Mouse (Mus musculus): Measurements from ENCODE around the gene Paqr7. TPM values are rescaled to one million over a fixed set of nuclear protein-coding genes. Genes with fewer than 3 reads are reported as not detected.
"Not testable (repeated sequence)": the region's sequence is repeated elsewhere in the genome, so short reads cannot be mapped to it uniquely, and the experiment has no call there.

Paqr7 gene
- polyA plus RNA-seq, 1 experiment from 2014 or later = 70.3 TPM

DNA sequence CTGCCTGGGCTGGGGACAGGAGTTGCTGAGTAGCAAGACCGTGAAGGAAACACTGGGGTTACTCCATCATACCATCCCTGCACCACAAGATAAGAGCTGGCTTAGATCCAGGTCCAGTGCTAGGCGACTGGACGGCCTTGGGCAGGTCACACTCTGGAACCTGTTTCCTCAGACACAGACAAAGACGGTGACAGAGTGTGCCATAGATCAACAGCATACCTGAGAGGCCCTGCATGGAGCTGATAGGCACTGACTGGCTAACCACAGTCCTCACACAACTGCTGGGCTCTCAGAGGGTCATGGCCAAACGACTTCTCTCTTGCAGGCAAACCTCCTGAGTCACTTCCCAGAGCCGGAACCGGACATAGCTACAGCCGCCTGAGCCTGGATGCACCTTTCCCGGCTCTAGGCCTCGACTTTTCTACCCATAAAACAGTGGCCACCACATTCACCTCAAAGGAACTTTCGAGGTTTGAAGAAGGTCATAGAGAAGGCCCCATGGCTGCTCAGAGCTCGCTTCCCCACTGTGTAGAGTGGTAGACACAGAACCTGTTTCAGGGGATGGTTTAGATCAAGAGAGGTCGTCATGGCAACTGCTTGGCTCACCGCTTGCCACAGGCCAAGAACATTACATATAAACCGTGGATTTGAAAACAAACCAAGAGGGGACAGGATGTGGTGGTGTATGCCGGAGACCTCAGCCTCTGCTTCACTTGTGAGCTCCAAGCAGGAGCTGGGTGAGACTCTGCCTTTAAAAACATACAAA, 1.5 kb upstream of the Paqr7 start:
- H3K36me3 ChIP-seq (ENCODE audit: control insufficient read depth, insufficient read depth) = no peaks in the 10 kb centered on the region
- peak; percentile 56 for ATAC-seq
- no peak overlapping the region for H3K9ac ChIP-seq (ENCODE audit: low read depth, low read length)
- no peaks in the 10 kb centered on the region for H3K9me3 ChIP-seq (ENCODE audit: control insufficient read depth)
- peak overlapping the region; percentile 85 for H3K27ac ChIP-seq (ENCODE audit: low read depth, low read length)
- no peak for TF ChIP-seq CTCF (IDR thresholded peaks at IDR 0.05; ENCODE audit: low read depth)
- H3K27me3 ChIP-seq (replicated peaks; ENCODE audit: control insufficient read depth, insufficient read depth, low read length) = no peaks in the 10 kb centered on the region
- no peak overlapping the region for H3K4me3 ChIP-seq (ENCODE audit: low read depth, low read length)
- peaks cover 26% of the 10 kb centered on the region; the same call in 1 of the 2 replicates for H3K4me1 ChIP-seq (replicated peaks; ENCODE audit: control insufficient read depth, insufficient read depth, low read length)
- 38% methylated on average over 16 of the region's 16 CpGs for WGBS
- no peak overlapping the region for H3K4me2 ChIP-seq (replicated peaks; ENCODE audit: low read depth)

GRCm38 (mm10) chr4:134495546-134495923, 962 bp upstream of the Paqr7 start:
- no peaks in the 10 kb centered on the region for H3K9me3 ChIP-seq (ENCODE audit: control insufficient read depth)
- 72% methylated on average over 5 of the region's 5 CpGs for WGBS
- H3K27me3 ChIP-seq (replicated peaks; ENCODE audit: control insufficient read depth, insufficient read depth, low read length) = no peaks in the 10 kb centered on the region
- H3K36me3 ChIP-seq (ENCODE audit: control insufficient read depth, insufficient read depth) = no peaks in the 10 kb centered on the region
- no peak overlapping the region for H3K4me2 ChIP-seq (replicated peaks; ENCODE audit: low read depth)
- H3K4me3 ChIP-seq (ENCODE audit: low read depth, low read length) = no peak overlapping the region
- H3K9ac ChIP-seq (ENCODE audit: low read depth, low read length) = no peak overlapping the region
- peaks cover 26% of the 10 kb centered on the region; the same call in 1 of the 2 replicates for H3K4me1 ChIP-seq (replicated peaks; ENCODE audit: control insufficient read depth, insufficient read depth, low read length)
- ATAC-seq = no peak
- TF ChIP-seq CTCF (IDR thresholded peaks at IDR 0.05; ENCODE audit: low read depth) = no peak
- peak overlapping the region; percentile 85 for H3K27ac ChIP-seq (ENCODE audit: low read depth, low read length)

- H3K4me2 ChIP-seq (replicated peaks; ENCODE audit: low read depth) = peak overlapping the region; percentile 86
- ATAC-seq = no peak
- no peaks in the 10 kb centered on the region for H3K36me3 ChIP-seq (ENCODE audit: control insufficient read depth, insufficient read depth)
- no peak for TF ChIP-seq CTCF (IDR thresholded peaks at IDR 0.05; ENCODE audit: low read depth)
- H3K4me3 ChIP-seq (ENCODE audit: low read depth, low read length) = peak overlapping the region; percentile 46
- H3K9ac ChIP-seq (ENCODE audit: low read depth, low read length) = peak overlapping the region; percentile 62
- H3K4me1 ChIP-seq (replicated peaks; ENCODE audit: control insufficient read depth, insufficient read depth, low read length) = peaks cover 20% of the 10 kb centered on the region; the same call in 1 of the 2 replicates
- WGBS = 11% methylated on average over 6 of the region's 6 CpGs
- H3K27ac ChIP-seq (ENCODE audit: low read depth, low read length) = peak overlapping the region; percentile 85
- no peaks in the 10 kb centered on the region for H3K27me3 ChIP-seq (replicated peaks; ENCODE audit: control insufficient read depth, insufficient read depth, low read length)
- no peaks in the 10 kb centered on the region for H3K9me3 ChIP-seq (ENCODE audit: control insufficient read depth)
Observed at GRCm38 (mm10) chr4:134497223-134497622, 726 bp downstream of the Paqr7 start.

GRCm38 (mm10) chr4:134497986-134498731, 1.7 kb downstream of the Paqr7 start:
- Histone ChIP-seq H3K27ac (ENCODE audit: low read depth, low read length) (no peak overlapping the region), H3K36me3 (ENCODE audit: control insufficient read depth, insufficient read depth) (no peaks in the 10 kb centered on the region), H3K4me2 (replicated peaks; ENCODE audit: low read depth) (peak overlapping the region; percentile 86), H3K9ac (ENCODE audit: low read depth, low read length) (peak overlapping the region; percentile 31; the same call in 1 of the 2 replicates), H3K9me3 (ENCODE audit: control insufficient read depth) (no peaks in the 10 kb centered on the region), H3K27me3 (replicated peaks; ENCODE audit: control insufficient read depth, insufficient read depth, low read length) (no peaks in the 10 kb centered on the region), H3K4me3 (ENCODE audit: low read depth, low read length) (peak overlapping the region; percentile 46), H3K4me1 (replicated peaks; ENCODE audit: control insufficient read depth, insufficient read depth, low read length) (peaks cover 20% of the 10 kb centered on the region; the same call in 1 of the 2 replicates)
- ATAC-seq = no peak
- TF ChIP-seq CTCF (IDR thresholded peaks at IDR 0.05; ENCODE audit: low read depth) = no peak
- WGBS = 69% methylated on average over 12 of the region's 12 CpGs

- H3K27me3 ChIP-seq (replicated peaks; ENCODE audit: control insufficient read depth, insufficient read depth, low read length); H3K4me3 ChIP-seq (ENCODE audit: low read depth, low read length); H3K27ac ChIP-seq (ENCODE audit: low read depth, low read length); H3K9ac ChIP-seq (ENCODE audit: low read depth, low read length); H3K9me3 ChIP-seq (ENCODE audit: control insufficient read depth); ATAC-seq; H3K36me3 ChIP-seq (ENCODE audit: control insufficient read depth, insufficient read depth): not testable (repeated sequence)
- whole genome bisulfite sequencing = 78% methylated on average over 6 of the region's 6 CpGs
- H3K4me2 ChIP-seq (replicated peaks; ENCODE audit: low read depth) = peak overlapping the region; percentile 86; the same call in 1 of the 2 replicates
- H3K4me1 ChIP-seq (replicated peaks; ENCODE audit: control insufficient read depth, insufficient read depth, low read length) = peaks cover 15% of the 10 kb centered on the region; the same call in 1 of the 2 replicates
Observed at GRCm38 (mm10) chr4:134498983-134499382, 2.5 kb downstream of the Paqr7 start.

GRCm38 (mm10) chr4:134501095-134501494, 4.6 kb downstream of the Paqr7 start:
- Histone ChIP-seq H3K36me3 (ENCODE audit: control insufficient read depth, insufficient read depth) (no peaks in the 10 kb centered on the region), H3K9ac (ENCODE audit: low read depth, low read length) (no peak overlapping the region), H3K4me2 (replicated peaks; ENCODE audit: low read depth) (no peak overlapping the region), H3K27ac (ENCODE audit: low read depth, low read length) (no peak overlapping the region), H3K4me3 (ENCODE audit: low read depth, low read length) (no peak overlapping the region), H3K27me3 (replicated peaks; ENCODE audit: control insufficient read depth, insufficient read depth, low read length) (no peaks in the 10 kb centered on the region), H3K9me3 (ENCODE audit: control insufficient read depth) (no peaks in the 10 kb centered on the region), H3K4me1 (replicated peaks; ENCODE audit: control insufficient read depth, insufficient read depth, low read length) (peaks cover 8% of the 10 kb centered on the region; the same call in 1 of the 2 replicates)
- no peak for ATAC-seq
- WGBS = 88% methylated on average over 6 of the region's 6 CpGs
- TF ChIP-seq CTCF (IDR thresholded peaks at IDR 0.05; ENCODE audit: low read depth) = no peak

All from intestine, postnatal 0 days (tissue).